Mouse (Mus musculus): ENCODE measurements around the gene Cct5. TPM values are rescaled to one million over a fixed set of nuclear protein-coding genes. Genes with fewer than 3 reads are reported as not detected.
"Not testable (repeated sequence)": the region's sequence is repeated elsewhere in the genome, so short reads cannot be mapped to it uniquely, and the experiment has no call there.

The Cct5 gene
- total RNA-seq, 2 experiments from 2014 or later, result 147 to 158 TPM

GRCm38 (mm10) chr15:31602426-31602825, 822 bp upstream of the Cct5 start:
- intact Hi-C loops (cut with DNase I), result no loop called here
- DNase-seq (ENCODE audit: low spot score), result no peak

- intact Hi-C loops (cut with DNase I), result no loop called here
- DNase-seq (ENCODE audit: low spot score), result no peak
Observed at GRCm38 (mm10) chr15:31601279-31601645, 342 bp downstream of the Cct5 start.

GRCm38 (mm10) chr15:31599834-31600233, 1.8 kb downstream of the Cct5 start:
- no peak for DNase-seq (ENCODE audit: low spot score)
- intact Hi-C loops (cut with DNase I), result loop anchor here (10.0 kb wide), 1 partner anchor 375 kb away; the partner anchor contains the start of gene Dap

- intact Hi-C loops (cut with DNase I), result loop anchor here (10.0 kb wide), 1 partner anchor 371 kb away; the partner anchor contains the start of gene Dap
- no peak for DNase-seq (ENCODE audit: low spot score)
Observed at GRCm38 (mm10) chr15:31595651-31596050, 6.0 kb downstream of the Cct5 start.

- intact Hi-C loops (cut with DNase I), result loop anchor here (10.0 kb wide), 1 partner anchor 369 kb away; the partner anchor contains the start of gene Dap
- DNase-seq (ENCODE audit: low spot score), result no peak
Observed at GRCm38 (mm10) chr15:31594260-31594659, 7.3 kb downstream of the Cct5 start.

GRCm38 (mm10) chr15:31592531-31592930, 9.1 kb downstream of the Cct5 start:
- intact Hi-C loops (cut with DNase I), result loop anchor here (10.0 kb wide), 1 partner anchor 368 kb away; the partner anchor contains the start of gene Dap
- no peak for DNase-seq (ENCODE audit: low spot score)

GRCm38 (mm10) chr15:31590176-31590575, 11.4 kb downstream of the Cct5 start:
- DNase-seq (ENCODE audit: low spot score), result no peak
- intact Hi-C loops (cut with DNase I), result loop anchor here (10.0 kb wide), 1 partner anchor 365 kb away; the partner anchor contains the start of gene Dap

GRCm38 (mm10) chr15:31588989-31589640, 12.5 kb downstream of the Cct5 start:
- intact Hi-C loops (cut with DNase I), result loop anchor here (5.0 kb wide), 2 partner anchors 57 to 107 kb away; partner anchors contain the start of gene March6
- DNase-seq (ENCODE audit: low spot score), result no peak

- DNase-seq (ENCODE audit: low spot score), result no peak
- intact Hi-C loops (cut with DNase I), result loop anchor here (2.0 to 5.0 kb wide), 4 partner anchors 55 to 133 kb away; partner anchors contain the start of gene March6
Observed at GRCm38 (mm10) chr15:31587789-31588188, 13.8 kb downstream of the Cct5 start.

GRCm38 (mm10) chr15:31586519-31586918, 15.1 kb downstream of the Cct5 start:
- intact Hi-C loops (cut with DNase I), result loop anchor here (1.0 to 5.0 kb wide), 5 partner anchors 54 to 271 kb away; partner anchors contain the start of gene March6
- DNase-seq (ENCODE audit: low spot score), result peak; percentile 44

- DNase-seq (ENCODE audit: low spot score), result no peak
- intact Hi-C loops (cut with DNase I), result loop anchor here (1.0 to 5.0 kb wide), 5 partner anchors 54 to 271 kb away; partner anchors contain the start of gene March6
Observed at GRCm38 (mm10) chr15:31586088-31586487, 15.5 kb downstream of the Cct5 start.

GRCm38 (mm10) chr15:31585238-31585637, 16.4 kb downstream of the Cct5 start:
- no peak for DNase-seq (ENCODE audit: low spot score)
- intact Hi-C loops (cut with DNase I), result loop anchor here (5.0 kb wide), 2 partner anchors 53 to 103 kb away; partner anchors contain the start of gene March6

GRCm38 (mm10) chr15:31583304-31584085, 18.1 kb downstream of the Cct5 start:
- DNase-seq (ENCODE audit: low spot score), result no peak
- intact Hi-C loops (cut with DNase I), result no loop called here

GRCm38 (mm10) chr15:31581086-31581485, 20.5 kb downstream of the Cct5 start:
- intact Hi-C loops (cut with DNase I); DNase-seq (ENCODE audit: low spot score): not testable (repeated sequence)

GRCm38 (mm10) chr15:31576076-31576475, 25.5 kb downstream of the Cct5 start:
- DNase-seq (ENCODE audit: low spot score), result no peak
- intact Hi-C loops (cut with DNase I), result no loop called here

- intact Hi-C loops (cut with DNase I), result loop anchor here (5.0 kb wide), 1 partner anchor 41 kb away; the partner anchor contains the start of gene March6
- DNase-seq (ENCODE audit: low spot score), result no peak
Observed at GRCm38 (mm10) chr15:31573692-31574091, 27.9 kb downstream of the Cct5 start.

- no peak for DNase-seq (ENCODE audit: low spot score)
- intact Hi-C loops (cut with DNase I), result loop anchor here (5.0 kb wide), 1 partner anchor 41 kb away; the partner anchor contains the start of gene March6
Observed at GRCm38 (mm10) chr15:31573287-31573686, 28.3 kb downstream of the Cct5 start.

- intact Hi-C loops (cut with DNase I), result loop anchor here (5.0 kb wide), 1 partner anchor 40 kb away; the partner anchor contains the start of gene March6
- no peak for DNase-seq (ENCODE audit: low spot score)
Observed at GRCm38 (mm10) chr15:31571906-31572722, 29.5 kb downstream of the Cct5 start.

GRCm38 (mm10) chr15:31570959-31571358, 30.6 kb downstream of the Cct5 start:
- intact Hi-C loops (cut with DNase I), result loop anchor here (5.0 kb wide), 1 partner anchor 39 kb away; the partner anchor contains the start of gene March6
- DNase-seq (ENCODE audit: low spot score), result no peak

All from heart, postnatal 25 days (tissue).